Mouse (Mus musculus) cerebellum, postnatal 25 days (tissue): ENCODE measurements around the gene Gsx2.

Experiments used
- DNase-seq, 2 experiments: peaks; one replicate each; pipeline ENCODE4 v3.0.0; 2021; ENCODE audit warnings: mixed read lengths in 2 of 2

The Gsx2 gene

GRCm38 (mm10) chr5:75077051-75077380 lies 1.6 kb downstream of the Gsx2 start:
- no peak for DNase-seq

GRCm38 (mm10) chr5:75079564-75079963 lies 4.2 kb downstream of the Gsx2 start:
- no peak for DNase-seq

GRCm38 (mm10) chr5:75082439-75082838 lies 7.0 kb downstream of the Gsx2 start:
- DNase-seq = no peak

GRCm38 (mm10) chr5:75083061-75083460 lies 7.7 kb downstream of the Gsx2 start:
- DNase-seq = peak in 1 of 2 experiments; percentile 11

- peak in 1 of 2 experiments; percentile 12 for DNase-seq
Measured at GRCm38 (mm10) chr5:75083591-75084392, 8.4 kb downstream of the Gsx2 start.

DNA sequence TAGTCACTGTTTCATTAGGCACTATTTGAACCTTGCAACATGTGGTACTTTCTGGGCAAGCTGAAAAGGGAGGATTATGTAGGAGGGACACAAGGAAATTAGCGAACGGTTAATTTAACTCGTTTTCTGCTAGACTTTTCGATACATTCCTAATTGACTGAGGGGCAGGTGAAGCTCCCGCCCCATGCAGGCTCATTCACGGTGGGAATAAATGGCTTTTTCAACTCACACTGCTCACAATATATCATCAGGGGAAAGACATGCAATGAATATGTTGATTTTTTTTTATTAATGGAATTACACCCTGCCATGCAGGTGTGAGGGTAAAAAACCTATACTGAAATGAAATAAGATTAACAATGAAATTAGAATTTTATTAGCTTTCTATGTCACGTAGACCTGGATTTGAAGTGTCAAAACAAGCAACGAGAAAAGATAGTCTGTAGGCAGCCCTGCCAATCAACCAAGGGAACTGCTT lies 9.0 kb downstream of the Gsx2 start:
- no peak for DNase-seq

- no peak for DNase-seq
Measured at GRCm38 (mm10) chr5:75084871-75085520, 9.6 kb downstream of the Gsx2 start.

- no peak for DNase-seq
Measured at GRCm38 (mm10) chr5:75085521-75085875, 10.1 kb downstream of the Gsx2 start.

DNA sequence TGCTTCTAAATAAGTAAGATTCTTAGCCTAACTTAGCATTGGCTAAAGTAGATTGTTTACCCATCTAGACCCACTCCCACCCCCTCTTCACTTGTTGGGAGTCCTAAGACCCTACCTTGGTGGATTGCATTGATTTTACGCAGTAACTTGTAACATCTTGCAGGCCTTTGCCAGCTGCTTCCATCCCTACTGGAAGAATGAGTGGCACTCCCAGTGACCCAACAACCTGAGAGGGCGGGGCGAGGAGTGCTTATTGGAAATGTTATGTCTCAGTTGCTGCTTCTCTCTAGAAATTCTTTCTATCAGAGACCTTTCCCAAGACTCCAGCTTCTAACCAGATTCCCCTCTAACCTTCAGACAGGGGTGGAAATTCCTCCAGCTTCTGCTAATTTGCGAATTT lies 10.5 kb downstream of the Gsx2 start:
- DNase-seq = no peak

DNA sequence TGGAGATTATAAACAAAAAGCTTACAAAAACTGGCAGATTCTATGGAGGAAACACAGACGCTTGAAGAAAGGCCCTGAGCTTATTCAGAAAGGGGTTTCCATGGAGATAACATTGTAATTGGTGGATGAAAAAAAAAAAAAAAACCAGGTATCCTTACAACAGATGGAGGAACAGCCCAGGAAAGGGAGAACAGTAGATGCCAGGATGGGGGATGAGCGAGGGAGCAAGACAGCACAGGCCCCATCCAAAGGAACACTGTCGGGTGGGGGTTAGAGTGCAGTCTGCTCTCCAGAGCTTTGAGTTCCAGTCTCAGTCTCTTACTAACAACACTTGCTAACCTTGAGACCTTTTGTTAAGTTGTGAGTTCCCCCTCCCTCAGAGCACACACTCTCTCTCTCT lies 31.1 kb downstream of the Gsx2 start:
- DNase-seq = no peak

DNA sequence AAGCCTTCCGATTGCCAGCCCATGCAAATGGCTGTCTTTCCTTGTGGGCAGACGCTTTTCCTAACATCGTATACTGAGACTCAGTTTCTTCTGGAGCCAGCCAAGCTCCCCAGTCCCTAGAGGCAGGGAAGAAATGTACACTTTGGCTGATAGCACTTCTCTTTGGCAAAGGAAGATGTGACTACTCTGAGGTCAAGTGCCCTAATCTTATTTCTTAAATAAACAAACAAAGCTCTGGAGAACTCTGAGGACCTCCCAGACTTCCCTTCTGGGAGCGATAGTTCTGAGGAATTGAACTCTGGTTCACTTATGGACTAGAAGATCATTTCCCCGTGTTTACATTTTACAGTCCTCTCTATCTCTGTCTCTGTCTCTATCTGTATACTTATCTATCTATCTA lies 34.0 kb downstream of the Gsx2 start:
- DNase-seq = no peak

DNA sequence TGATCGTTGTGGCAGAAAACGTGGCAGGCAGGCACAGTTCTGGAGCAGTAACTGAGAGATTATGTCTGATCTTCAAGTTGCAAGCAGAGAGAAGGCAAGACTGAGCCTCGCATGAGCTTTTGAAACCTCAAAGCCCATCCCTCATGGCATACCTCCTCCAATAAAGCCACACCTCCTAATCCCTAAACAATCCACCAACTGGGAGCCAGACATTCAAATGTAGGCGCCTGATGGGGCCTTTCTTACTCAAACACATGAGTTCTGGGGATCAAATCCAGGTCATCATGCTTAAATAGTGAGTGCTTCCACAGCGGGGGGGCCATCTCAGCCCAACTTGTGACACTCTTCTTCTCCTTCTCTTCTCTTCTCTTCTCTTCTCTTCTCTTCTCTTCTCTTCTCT lies 36.4 kb downstream of the Gsx2 start:
- DNase-seq = no peak

- no peak for DNase-seq
Measured at GRCm38 (mm10) chr5:75118840-75119239, 43.4 kb downstream of the Gsx2 start.

- peak in 1 of 2 experiments; percentile 6 for DNase-seq
Measured at GRCm38 (mm10) chr5:75121646-75122045, 46.2 kb downstream of the Gsx2 start.
